Mouse (Mus musculus): ENCODE measurements around the gene Olfr212. TPM values are rescaled to one million over a fixed set of nuclear protein-coding genes. Genes with fewer than 3 reads are reported as not detected.
A peak's percentile ranks its signal among the peaks of the same experiment; 100 is the strongest.
"Not testable (repeated sequence)": the region's sequence is repeated elsewhere in the genome, so short reads cannot be mapped to it uniquely, and the experiment has no call there.

Gene Olfr212
- polyA plus RNA-seq (2015; fragmentation: Nextera tagmentation; extraction: Ambion mirVana), result not detected in 2 replicates

GRCm38 (mm10) chr6:116506302-116507003 is at the start of gene Olfr212:
Gene Olfr212, plus strand, starts transcription at chr6:116506516.
- not testable (repeated sequence) for H3K9ac ChIP-seq (replicated peaks); H3K27me3 ChIP-seq (replicated peaks); ATAC-seq (ENCODE audit: low FRiP score); H3K9me3 ChIP-seq (replicated peaks); H3K36me3 ChIP-seq; H3K4me2 ChIP-seq; H3K4me3 ChIP-seq (replicated peaks); H3K27ac ChIP-seq (replicated peaks); H3K4me1 ChIP-seq
- WGBS, result 94% methylated on average over 20 of the region's 20 CpGs

- no peak for ATAC-seq (ENCODE audit: low FRiP score)
- Histone ChIP-seq H3K9me3 (replicated peaks) (no peaks in the 10 kb centered on the region), H3K36me3 (no peaks in the 10 kb centered on the region), H3K4me2 (no peak overlapping the region), H3K4me3 (replicated peaks) (no peak overlapping the region), H3K4me1 (peaks cover 8% of the 10 kb centered on the region), H3K9ac (replicated peaks) (no peak overlapping the region), H3K27ac (replicated peaks) (no peak overlapping the region), H3K27me3 (replicated peaks) (peaks cover 25% of the 10 kb centered on the region)
- 75% methylated on average over 4 of the region's 4 CpGs for WGBS
These were observed 47.6 kb upstream of the Olfr212 start for GRCm38 (mm10) chr6:116458728-116459127.

GRCm38 (mm10) chr6:116459232-116459631 is 47.1 kb upstream of the Olfr212 start:
- Histone ChIP-seq H3K9ac (replicated peaks) (no peak overlapping the region), H3K4me3 (replicated peaks) (no peak overlapping the region), H3K27ac (replicated peaks) (no peak overlapping the region), H3K27me3 (replicated peaks) (peaks cover 25% of the 10 kb centered on the region), H3K4me2 (no peak overlapping the region), H3K9me3 (replicated peaks) (no peaks in the 10 kb centered on the region), H3K36me3 (no peaks in the 10 kb centered on the region), H3K4me1 (peaks cover 8% of the 10 kb centered on the region)
- 78% methylated on average over 2 of the region's 2 CpGs for WGBS
- no peak for ATAC-seq (ENCODE audit: low FRiP score)

- Histone ChIP-seq H3K9ac (replicated peaks) (0 out of 2 replicates have a peak within 1 kb of the TSS, but pooled peaks have one; percentile 34), H3K27ac (replicated peaks) (no peak within 1 kb of the TSS), H3K9me3 (replicated peaks) (no peaks in the 10 kb centered on the region), H3K4me1 (peaks cover 8% of the 10 kb centered on the region), H3K4me2 (peak within 1 kb of the TSS; percentile 72), H3K27me3 (replicated peaks) (peaks cover 25% of the 10 kb centered on the region), H3K4me3 (replicated peaks) (peak within 1 kb of the TSS; percentile 38), H3K36me3 (no peaks in the 10 kb centered on the region)
- ATAC-seq (ENCODE audit: low FRiP score), result no peak
- WGBS, result 2% methylated on average over 43 of the region's 43 CpGs
These were observed 45.6 kb upstream of the Olfr212 start, which contains the start of gene Alox5 for GRCm38 (mm10) chr6:116460544-116461283. Gene Alox5, minus strand, starts transcription at chr6:116461178.

GRCm38 (mm10) chr6:116468081-116468480 is 38.2 kb upstream of the Olfr212 start:
- H3K9me3 ChIP-seq (replicated peaks), result no peaks in the 10 kb centered on the region
- H3K4me3 ChIP-seq (replicated peaks), result no peak overlapping the region
- no peaks in the 10 kb centered on the region for H3K27me3 ChIP-seq (replicated peaks)
- no peaks in the 10 kb centered on the region for H3K4me1 ChIP-seq
- ATAC-seq (ENCODE audit: low FRiP score), result no peak
- 42% methylated on average over 3 of the region's 3 CpGs for WGBS
- H3K9ac ChIP-seq (replicated peaks), result no peak overlapping the region
- no peak overlapping the region for H3K4me2 ChIP-seq
- H3K27ac ChIP-seq (replicated peaks), result no peak overlapping the region
- no peaks in the 10 kb centered on the region for H3K36me3 ChIP-seq

GRCm38 (mm10) chr6:116485081-116485480 is 21.2 kb upstream of the Olfr212 start:
- Histone ChIP-seq H3K4me3 (replicated peaks) (no peak overlapping the region), H3K27me3 (replicated peaks) (no peaks in the 10 kb centered on the region), H3K36me3 (no peaks in the 10 kb centered on the region), H3K4me1 (no peaks in the 10 kb centered on the region), H3K9me3 (replicated peaks) (no peaks in the 10 kb centered on the region), H3K27ac (replicated peaks) (no peak overlapping the region), H3K4me2 (no peak overlapping the region), H3K9ac (replicated peaks) (no peak overlapping the region)
- WGBS, result 65% methylated on average over 1 of the region's 1 CpGs
- no peak for ATAC-seq (ENCODE audit: low FRiP score)

- no peaks in the 10 kb centered on the region for H3K27me3 ChIP-seq (replicated peaks)
- H3K36me3 ChIP-seq, result no peaks in the 10 kb centered on the region
- H3K9ac ChIP-seq (replicated peaks), result no peak overlapping the region
- no peak overlapping the region for H3K27ac ChIP-seq (replicated peaks)
- H3K4me3 ChIP-seq (replicated peaks), result no peak overlapping the region
- 71% methylated on average over 1 of the region's 1 CpGs for WGBS
- no peak for ATAC-seq (ENCODE audit: low FRiP score)
- H3K9me3 ChIP-seq (replicated peaks), result no peaks in the 10 kb centered on the region
- no peak overlapping the region for H3K4me2 ChIP-seq
- H3K4me1 ChIP-seq, result no peaks in the 10 kb centered on the region
These were observed 19.5 kb upstream of the Olfr212 start for GRCm38 (mm10) chr6:116486833-116487232.

GRCm38 (mm10) chr6:116488791-116489190 is 17.5 kb upstream of the Olfr212 start, which contains the start of gene Olfr211:
Gene Olfr211, plus strand, starts transcription at chr6:116489091.
- Histone ChIP-seq H3K9me3 (replicated peaks) (no peaks in the 10 kb centered on the region), H3K4me2 (no peak within 1 kb of the TSS), H3K27me3 (replicated peaks) (no peaks in the 10 kb centered on the region), H3K36me3 (no peaks in the 10 kb centered on the region), H3K27ac (replicated peaks) (no peak within 1 kb of the TSS), H3K4me3 (replicated peaks) (no peak within 1 kb of the TSS), H3K9ac (replicated peaks) (no peak within 1 kb of the TSS), H3K4me1 (no peaks in the 10 kb centered on the region)
- ATAC-seq (ENCODE audit: low FRiP score), result no peak
- WGBS, result 63% methylated on average over 4 of the region's 4 CpGs

GRCm38 (mm10) chr6:116493742-116494141 is 12.6 kb upstream of the Olfr212 start:
- no peaks in the 10 kb centered on the region for H3K9me3 ChIP-seq (replicated peaks)
- no peak overlapping the region for H3K4me3 ChIP-seq (replicated peaks)
- H3K36me3 ChIP-seq, result no peaks in the 10 kb centered on the region
- H3K27ac ChIP-seq (replicated peaks), result no peak overlapping the region
- no peaks in the 10 kb centered on the region for H3K4me1 ChIP-seq
- WGBS, result 90% methylated on average over 5 of the region's 5 CpGs
- H3K4me2 ChIP-seq, result no peak overlapping the region
- no peak for ATAC-seq (ENCODE audit: low FRiP score)
- no peak overlapping the region for H3K9ac ChIP-seq (replicated peaks)
- no peaks in the 10 kb centered on the region for H3K27me3 ChIP-seq (replicated peaks)

GRCm38 (mm10) chr6:116495960-116496359 is 10.4 kb upstream of the Olfr212 start:
- H3K4me1 ChIP-seq, result no peaks in the 10 kb centered on the region
- no peak overlapping the region for H3K27ac ChIP-seq (replicated peaks)
- 87% methylated on average over 1 of the region's 1 CpGs for WGBS
- H3K9ac ChIP-seq (replicated peaks), result no peak overlapping the region
- no peak overlapping the region for H3K4me2 ChIP-seq
- H3K27me3 ChIP-seq (replicated peaks), result no peaks in the 10 kb centered on the region
- H3K9me3 ChIP-seq (replicated peaks), result no peaks in the 10 kb centered on the region
- H3K4me3 ChIP-seq (replicated peaks), result no peak overlapping the region
- no peaks in the 10 kb centered on the region for H3K36me3 ChIP-seq
- ATAC-seq (ENCODE audit: low FRiP score), result no peak

GRCm38 (mm10) chr6:116514832-116515231 is 8.5 kb downstream of the Olfr212 start:
- no peak for ATAC-seq (ENCODE audit: low FRiP score)

GRCm38 (mm10) chr6:116538156-116538555 is 31.8 kb downstream of the Olfr212 start, which contains the start of gene Olfr213:
Gene Olfr213, plus strand, starts transcription at chr6:116538456.
- no peak for ATAC-seq (ENCODE audit: low FRiP score)
- Histone ChIP-seq H3K4me2 (no peak within 1 kb of the TSS), H3K27me3 (replicated peaks) (no peaks in the 10 kb centered on the region), H3K9me3 (replicated peaks) (no peaks in the 10 kb centered on the region), H3K36me3 (no peaks in the 10 kb centered on the region), H3K4me3 (replicated peaks) (no peak within 1 kb of the TSS), H3K9ac (replicated peaks) (no peak within 1 kb of the TSS), H3K27ac (replicated peaks) (no peak within 1 kb of the TSS), H3K4me1 (no peaks in the 10 kb centered on the region)
- 92% methylated on average over 1 of the region's 1 CpGs for WGBS

More at GRCm38 (mm10) chr6:116514832-116515231, 8.5 kb downstream of the Olfr212 start:
- Histone ChIP-seq H3K27ac (replicated peaks) (no peak overlapping the region), H3K9ac (replicated peaks) (no peak overlapping the region), H3K4me2 (no peak overlapping the region), H3K27me3 (replicated peaks) (no peaks in the 10 kb centered on the region), H3K36me3 (no peaks in the 10 kb centered on the region), H3K9me3 (replicated peaks) (no peaks in the 10 kb centered on the region), H3K4me1 (no peaks in the 10 kb centered on the region), H3K4me3 (replicated peaks) (no peak overlapping the region)
